Mouse (Mus musculus) urinary bladder, postnatal 14 days (tissue): ENCODE measurements around the gene Psip1.
"Not testable (repeated sequence)": the region's sequence is repeated elsewhere in the genome, so short reads cannot be mapped to it uniquely, and the experiment has no call there.

Source experiments
- DNase-seq: peaks from one replicate; pipeline ENCODE4 v3.0.0; 2021; ENCODE audit warnings: low spot score

Psip1 gene

GRCm38 (mm10) chr4:83501037-83501430 is 14.8 kb upstream of the Psip1 start:
- no peak for DNase-seq

GRCm38 (mm10) chr4:83500154-83501036 is 14.1 kb upstream of the Psip1 start:
- no peak for DNase-seq

GRCm38 (mm10) chr4:83497013-83497412 is 10.8 kb upstream of the Psip1 start:
- DNase-seq = not testable (repeated sequence)

GRCm38 (mm10) chr4:83493112-83493511 is 6.9 kb upstream of the Psip1 start:
- DNase-seq = no peak

- DNase-seq = no peak
These were observed 2.9 kb upstream of the Psip1 start for GRCm38 (mm10) chr4:83489121-83489520.

- DNase-seq = peak; percentile 81
These were observed 533 bp downstream of the Psip1 start for GRCm38 (mm10) chr4:83485735-83486116.

- no peak for DNase-seq
These were observed 1.0 kb downstream of the Psip1 start for GRCm38 (mm10) chr4:83485250-83485649.

- DNase-seq = no peak
These were observed 18.1 kb downstream of the Psip1 start for GRCm38 (mm10) chr4:83468208-83468607.

GRCm38 (mm10) chr4:83467615-83468014 is 18.6 kb downstream of the Psip1 start:
- no peak for DNase-seq

- no peak for DNase-seq
These were observed 21.4 kb downstream of the Psip1 start for GRCm38 (mm10) chr4:83464827-83465226.

- no peak for DNase-seq
These were observed 26.2 kb downstream of the Psip1 start for GRCm38 (mm10) chr4:83460106-83460505.

- DNase-seq = no peak
These were observed 35.5 kb downstream of the Psip1 start for GRCm38 (mm10) chr4:83450785-83451184.

- DNase-seq = no peak
These were observed 45.2 kb downstream of the Psip1 start for GRCm38 (mm10) chr4:83441050-83441449.

GRCm38 (mm10) chr4:83439045-83439444 is 47.2 kb downstream of the Psip1 start:
- no peak for DNase-seq

- no peak for DNase-seq
These were observed 48.1 kb downstream of the Psip1 start for GRCm38 (mm10) chr4:83438116-83438515.

GRCm38 (mm10) chr4:83436375-83436774 is 49.9 kb downstream of the Psip1 start:
- DNase-seq = no peak

GRCm38 (mm10) chr4:83432901-83433300 is 53.4 kb downstream of the Psip1 start:
- DNase-seq = no peak

- no peak for DNase-seq
These were observed 54.3 kb downstream of the Psip1 start for GRCm38 (mm10) chr4:83431950-83432349.

- no peak for DNase-seq
These were observed 57.4 kb downstream of the Psip1 start for GRCm38 (mm10) chr4:83428845-83429244.

GRCm38 (mm10) chr4:83427696-83428095 is 58.6 kb downstream of the Psip1 start:
- DNase-seq = no peak

GRCm38 (mm10) chr4:83427141-83427540 is 59.1 kb downstream of the Psip1 start:
- DNase-seq = no peak

GRCm38 (mm10) chr4:83425119-83425518 is 61.1 kb downstream of the Psip1 start:
- DNase-seq = no peak

GRCm38 (mm10) chr4:83423641-83424040 is 62.6 kb downstream of the Psip1 start:
- DNase-seq = no peak

GRCm38 (mm10) chr4:83418781-83419180 is 67.5 kb downstream of the Psip1 start:
- DNase-seq = no peak
